Mouse (Mus musculus): Measurements from ENCODE around the gene Hirip3.

DNA sequence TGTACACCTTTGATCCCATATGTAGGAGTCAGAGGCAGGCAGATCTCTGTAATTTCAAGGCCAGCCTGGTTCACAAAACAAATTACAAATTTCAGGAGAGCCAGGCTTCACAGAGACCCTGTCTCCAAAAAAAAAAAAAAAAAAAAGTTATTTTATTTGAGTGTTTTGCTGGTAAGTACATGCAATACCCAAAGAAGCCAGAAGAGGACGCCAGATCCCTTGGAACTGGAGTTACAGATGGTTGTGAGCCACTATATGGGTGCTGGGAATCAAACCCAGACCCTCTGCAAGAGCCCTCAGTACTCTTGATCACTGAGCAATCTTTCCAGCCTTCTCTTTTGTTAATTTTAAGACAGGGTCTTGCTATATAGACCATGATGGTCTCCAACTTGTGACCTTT, 43.0 kb upstream of the Hirip3 start:
- TF ChIP-seq CTCF (conservative IDR thresholded peaks at IDR 0.05; ENCODE audit: insufficient read depth, insufficient read length, low read depth, low read length): no peak
- no peak for TF ChIP-seq POLR2A (IDR thresholded peaks at IDR 0.05; ENCODE audit: low read depth, low read length)

All from kidney, adult 2 months (tissue).